Mouse (Mus musculus): ENCODE results near the gene Rps6kl1.
A peak's percentile ranks its signal among the peaks of the same experiment; 100 is the strongest.

Gene Rps6kl1

DNA sequence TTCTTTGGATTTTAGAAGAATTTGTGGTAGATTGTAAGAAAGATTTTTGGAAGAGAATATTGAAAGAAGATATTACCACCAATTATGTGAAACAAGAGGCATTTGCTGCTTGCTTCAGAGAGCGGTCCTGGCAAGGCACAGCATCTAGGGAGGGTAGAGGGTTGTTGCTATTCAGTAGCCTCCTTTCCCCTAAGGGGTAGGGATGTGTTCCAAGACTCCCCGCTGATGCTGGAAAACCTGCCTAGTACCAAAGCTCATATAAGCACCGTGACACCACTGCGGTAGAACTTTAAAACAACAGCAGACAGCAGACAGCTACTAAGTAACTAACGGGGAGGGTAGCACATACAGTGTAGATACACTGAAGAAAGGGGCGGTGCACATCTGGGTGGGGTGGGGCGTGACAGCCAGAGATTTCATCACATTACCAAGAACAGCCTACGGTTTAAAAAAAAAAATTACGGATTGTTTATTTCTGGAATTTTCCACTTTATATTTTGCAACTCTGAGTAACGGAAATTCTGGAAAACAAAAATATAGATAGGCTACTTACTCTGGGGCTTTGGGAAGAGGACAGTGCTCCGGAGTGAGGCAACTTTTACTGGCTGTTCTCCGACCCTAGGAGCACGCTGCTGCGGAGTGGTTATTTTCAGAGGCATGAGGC, 6.9 kb upstream of the Rps6kl1 start:
- H3K9me3 ChIP-seq (ENCODE audit: low read length): no peaks in the 10 kb centered on the region
- H3K4me1 ChIP-seq (replicated peaks; ENCODE audit: low read depth, low read length): peaks cover 12% of the 10 kb centered on the region
- H3K27me3 ChIP-seq (ENCODE audit: insufficient read depth, low read length): peaks cover 20% of the 10 kb centered on the region
- no peaks in the 10 kb centered on the region for H3K36me3 ChIP-seq (ENCODE audit: insufficient read depth, low read length)
- TF ChIP-seq NANOG (IDR thresholded peaks at IDR 0.05; ENCODE audit: borderline replicate concordance, low read length) (no peak), POU5F1 (IDR thresholded peaks at IDR 0.05; ENCODE audit: borderline replicate concordance, low read length) (no peak), CTCF (conservative IDR thresholded peaks at IDR 0.05; ENCODE audit: low read length) (no peak)
- no peak overlapping the region for H3K4me3 ChIP-seq (replicated peaks; ENCODE audit: low read length)

- no peaks in the 10 kb centered on the region for H3K9me3 ChIP-seq (ENCODE audit: low read length)
These were observed 5.3 kb upstream of the Rps6kl1 start for GRCm38 (mm10) chr12:85156324-85156723.

DNA sequence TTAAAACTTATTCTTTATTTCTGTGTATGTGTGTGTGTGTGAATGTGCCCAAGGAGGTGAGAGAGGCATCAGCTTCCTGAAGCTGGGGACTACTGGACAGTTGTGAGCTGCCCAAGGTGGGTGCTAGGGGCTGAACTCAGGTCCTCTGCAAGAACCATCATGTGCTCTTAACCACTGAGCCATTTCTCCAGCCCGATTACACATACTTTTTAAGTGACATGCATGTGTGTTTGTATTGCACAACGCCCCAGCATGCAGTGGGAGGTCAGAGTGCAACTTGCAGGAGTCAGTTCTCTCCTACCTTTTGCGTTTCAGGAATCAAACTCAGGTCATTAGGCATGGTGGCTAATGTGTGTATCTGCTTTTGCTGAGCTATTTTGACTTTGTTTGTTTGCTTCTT, 1.9 kb upstream of the Rps6kl1 start:
- TF ChIP-seq CTCF (conservative IDR thresholded peaks at IDR 0.05; ENCODE audit: low read length) (no peak), NANOG (IDR thresholded peaks at IDR 0.05; ENCODE audit: borderline replicate concordance, low read length) (no peak), POU5F1 (IDR thresholded peaks at IDR 0.05; ENCODE audit: borderline replicate concordance, low read length) (no peak)
- Histone ChIP-seq H3K27me3 (ENCODE audit: insufficient read depth, low read length) (peaks cover 43% of the 10 kb centered on the region), H3K4me1 (replicated peaks; ENCODE audit: low read depth, low read length) (peaks cover 17% of the 10 kb centered on the region), H3K4me3 (replicated peaks; ENCODE audit: low read length) (no peak overlapping the region), H3K9me3 (ENCODE audit: low read length) (no peaks in the 10 kb centered on the region), H3K36me3 (ENCODE audit: insufficient read depth, low read length) (no peaks in the 10 kb centered on the region)

More at GRCm38 (mm10) chr12:85156324-85156723, 5.3 kb upstream of the Rps6kl1 start:
- TF ChIP-seq CTCF (conservative IDR thresholded peaks at IDR 0.05; ENCODE audit: low read length) (no peak), NANOG (IDR thresholded peaks at IDR 0.05; ENCODE audit: borderline replicate concordance, low read length) (no peak), POU5F1 (IDR thresholded peaks at IDR 0.05; ENCODE audit: borderline replicate concordance, low read length) (no peak)
- Histone ChIP-seq H3K27me3 (ENCODE audit: insufficient read depth, low read length) (peaks cover 22% of the 10 kb centered on the region), H3K36me3 (ENCODE audit: insufficient read depth, low read length) (no peaks in the 10 kb centered on the region), H3K4me3 (replicated peaks; ENCODE audit: low read length) (no peak overlapping the region), H3K4me1 (replicated peaks; ENCODE audit: low read depth, low read length) (peaks cover 16% of the 10 kb centered on the region)

DNA sequence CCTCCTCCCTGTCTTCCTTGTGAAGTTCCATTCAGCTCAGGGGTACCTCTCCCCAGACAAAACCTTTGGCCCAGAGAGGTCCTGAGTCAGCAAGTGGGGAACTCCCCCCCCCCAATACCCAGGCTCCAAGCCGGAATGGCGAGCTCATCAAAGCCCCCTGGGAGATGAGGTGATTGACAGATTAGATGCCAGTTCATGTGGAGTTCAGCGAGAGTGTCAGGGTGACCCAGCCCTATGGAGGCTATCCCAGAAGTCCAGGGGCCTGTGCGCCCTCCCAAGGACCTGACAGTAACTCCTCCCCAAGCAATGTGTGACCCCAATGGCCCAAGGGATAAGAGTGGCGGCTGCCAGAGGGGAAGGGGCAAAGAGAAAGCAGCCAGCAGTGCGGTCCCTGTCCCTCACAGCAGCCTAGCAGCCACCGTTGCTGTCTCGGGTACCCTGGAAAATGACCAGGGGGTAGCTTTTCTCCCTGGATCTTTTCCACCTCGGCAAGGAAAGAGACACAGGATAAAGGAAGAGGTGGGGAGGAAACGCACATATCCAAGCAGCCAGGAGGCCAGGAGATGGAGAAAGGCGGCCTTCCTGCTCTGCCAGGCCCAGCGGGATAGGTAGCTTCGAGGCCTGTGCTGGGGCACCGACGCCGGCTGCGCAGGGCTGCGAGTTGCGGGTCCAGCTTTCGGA, 603 bp downstream of the Rps6kl1 start:
- Histone ChIP-seq H3K27me3 (ENCODE audit: insufficient read depth, low read length) (peaks cover 49% of the 10 kb centered on the region), H3K4me3 (replicated peaks; ENCODE audit: low read length) (peak overlapping the region; percentile 78), H3K9me3 (ENCODE audit: low read length) (no peaks in the 10 kb centered on the region), H3K4me1 (replicated peaks; ENCODE audit: low read depth, low read length) (peaks cover 30% of the 10 kb centered on the region), H3K36me3 (ENCODE audit: insufficient read depth, low read length) (no peaks in the 10 kb centered on the region)
- TF ChIP-seq CTCF (conservative IDR thresholded peaks at IDR 0.05; ENCODE audit: low read length): no peak
- no peak for TF ChIP-seq NANOG (IDR thresholded peaks at IDR 0.05; ENCODE audit: borderline replicate concordance, low read length)
- no peak for TF ChIP-seq POU5F1 (IDR thresholded peaks at IDR 0.05; ENCODE audit: borderline replicate concordance, low read length)

GRCm38 (mm10) chr12:85146881-85147280, 4.2 kb downstream of the Rps6kl1 start:
- TF ChIP-seq POU5F1 (IDR thresholded peaks at IDR 0.05; ENCODE audit: borderline replicate concordance, low read length) (no peak), NANOG (IDR thresholded peaks at IDR 0.05; ENCODE audit: borderline replicate concordance, low read length) (no peak), CTCF (conservative IDR thresholded peaks at IDR 0.05; ENCODE audit: low read length) (no peak)
- H3K27me3 ChIP-seq (ENCODE audit: insufficient read depth, low read length): peaks cover 47% of the 10 kb centered on the region
- H3K4me1 ChIP-seq (replicated peaks; ENCODE audit: low read depth, low read length): peaks cover 51% of the 10 kb centered on the region
- no peaks in the 10 kb centered on the region for H3K9me3 ChIP-seq (ENCODE audit: low read length)
- no peaks in the 10 kb centered on the region for H3K36me3 ChIP-seq (ENCODE audit: insufficient read depth, low read length)
- H3K4me3 ChIP-seq (replicated peaks; ENCODE audit: low read length): 0 out of 2 replicates have a peak overlapping the region, but pooled peaks have one; percentile 10

GRCm38 (mm10) chr12:85146355-85146754, 4.7 kb downstream of the Rps6kl1 start:
- TF ChIP-seq CTCF (conservative IDR thresholded peaks at IDR 0.05; ENCODE audit: low read length): no peak
- no peak for TF ChIP-seq NANOG (IDR thresholded peaks at IDR 0.05; ENCODE audit: borderline replicate concordance, low read length)
- TF ChIP-seq POU5F1 (IDR thresholded peaks at IDR 0.05; ENCODE audit: borderline replicate concordance, low read length): no peak
- no peaks in the 10 kb centered on the region for H3K36me3 ChIP-seq (ENCODE audit: insufficient read depth, low read length)
- H3K9me3 ChIP-seq (ENCODE audit: low read length): no peaks in the 10 kb centered on the region
- peaks cover 52% of the 10 kb centered on the region for H3K4me1 ChIP-seq (replicated peaks; ENCODE audit: low read depth, low read length)
- peaks cover 42% of the 10 kb centered on the region for H3K27me3 ChIP-seq (ENCODE audit: insufficient read depth, low read length)
- 0 out of 2 replicates have a peak overlapping the region, but pooled peaks have one; percentile 10 for H3K4me3 ChIP-seq (replicated peaks; ENCODE audit: low read length)

- Histone ChIP-seq H3K9me3 (ENCODE audit: low read length) (no peaks in the 10 kb centered on the region), H3K27me3 (ENCODE audit: insufficient read depth, low read length) (peaks cover 42% of the 10 kb centered on the region), H3K4me1 (replicated peaks; ENCODE audit: low read depth, low read length) (peaks cover 53% of the 10 kb centered on the region), H3K4me3 (replicated peaks; ENCODE audit: low read length) (no peak overlapping the region), H3K36me3 (ENCODE audit: insufficient read depth, low read length) (no peaks in the 10 kb centered on the region)
- no peak for TF ChIP-seq POU5F1 (IDR thresholded peaks at IDR 0.05; ENCODE audit: borderline replicate concordance, low read length)
- TF ChIP-seq CTCF (conservative IDR thresholded peaks at IDR 0.05; ENCODE audit: low read length): no peak
- TF ChIP-seq NANOG (IDR thresholded peaks at IDR 0.05; ENCODE audit: borderline replicate concordance, low read length): no peak
These were observed 5.4 kb downstream of the Rps6kl1 start for GRCm38 (mm10) chr12:85145630-85146029.

- TF ChIP-seq NANOG (IDR thresholded peaks at IDR 0.05; ENCODE audit: borderline replicate concordance, low read length): no peak
- TF ChIP-seq CTCF (conservative IDR thresholded peaks at IDR 0.05; ENCODE audit: low read length): no peak
- no peak for TF ChIP-seq POU5F1 (IDR thresholded peaks at IDR 0.05; ENCODE audit: borderline replicate concordance, low read length)
- Histone ChIP-seq H3K4me1 (replicated peaks; ENCODE audit: low read depth, low read length) (peaks cover 55% of the 10 kb centered on the region), H3K36me3 (ENCODE audit: insufficient read depth, low read length) (no peaks in the 10 kb centered on the region), H3K9me3 (ENCODE audit: low read length) (no peaks in the 10 kb centered on the region), H3K27me3 (ENCODE audit: insufficient read depth, low read length) (peaks cover 37% of the 10 kb centered on the region), H3K4me3 (replicated peaks; ENCODE audit: low read length) (no peak overlapping the region)
These were observed 6.2 kb downstream of the Rps6kl1 start for GRCm38 (mm10) chr12:85144821-85145220.
